Mouse (Mus musculus): ENCODE measurements around the gene Ankrd31. TPM values are rescaled to one million over a fixed set of nuclear protein-coding genes. Genes with fewer than 3 reads are reported as not detected.
A peak's percentile ranks its signal among the peaks of the same experiment; 100 is the strongest.

Gene Ankrd31
- total and polyA plus RNA-seq, 2 experiments from 2014 or later, result 0.05 to 0.14 TPM

GRCm38 (mm10) chr13:96924985-96925745 lies 177.1 kb downstream of the Ankrd31 start:
- H3K9me3 ChIP-seq (ENCODE audit: low read length), result no peaks in the 10 kb centered on the region
- DNase-seq (ENCODE audit: low spot score) (no peak), ATAC-seq (ENCODE audit: low FRiP score) (peak; percentile 48; the same call in 1 of the 2 replicates)
- 3% methylated on average over 34 of the region's 53 CpGs for WGBS
- peaks cover 25% of the 10 kb centered on the region for H3K27me3 ChIP-seq (ENCODE audit: insufficient read depth, low read length)
- H3K4me3 ChIP-seq (ENCODE audit: low read depth, low read length), result peak overlapping the region; percentile 70
- H3K4me2 ChIP-seq (ENCODE audit: low read depth, low read length, poor library complexity, severe bottlenecking), result peak overlapping the region; percentile 100
- peaks cover 4% of the 10 kb centered on the region for H3K4me1 ChIP-seq (ENCODE audit: insufficient read depth, low read length)
- peak overlapping the region; percentile 54 for H3K9ac ChIP-seq (replicated peaks; ENCODE audit: low read length, poor library complexity, severe bottlenecking)
- TF ChIP-seq CTCF (IDR thresholded peaks at IDR 0.05), result no peak
- H3K36me3 ChIP-seq (ENCODE audit: insufficient read depth, low read length), result no peaks in the 10 kb centered on the region
- H3K27ac ChIP-seq (ENCODE audit: low read depth, low read length), result no peak overlapping the region

GRCm38 (mm10) chr13:96925991-96926725 lies 178.1 kb downstream of the Ankrd31 start:
- Histone ChIP-seq H3K4me3 (ENCODE audit: low read depth, low read length) (peak overlapping the region; percentile 70; the same call in 1 of the 2 replicates), H3K4me1 (ENCODE audit: insufficient read depth, low read length) (peaks cover 4% of the 10 kb centered on the region), H3K4me2 (ENCODE audit: low read depth, low read length, poor library complexity, severe bottlenecking) (0 out of 2 replicates have a peak overlapping the region, but pooled peaks have one; percentile 100), H3K9me3 (ENCODE audit: low read length) (no peaks in the 10 kb centered on the region), H3K9ac (replicated peaks; ENCODE audit: low read length, poor library complexity, severe bottlenecking) (no peak overlapping the region), H3K27ac (ENCODE audit: low read depth, low read length) (no peak overlapping the region), H3K27me3 (ENCODE audit: insufficient read depth, low read length) (peaks cover 25% of the 10 kb centered on the region), H3K36me3 (ENCODE audit: insufficient read depth, low read length) (no peaks in the 10 kb centered on the region)
- TF ChIP-seq CTCF (IDR thresholded peaks at IDR 0.05), result no peak
- ATAC-seq (ENCODE audit: low FRiP score), result no peak
- no peak for DNase-seq (ENCODE audit: low spot score)
- 49% methylated on average over 10 of the region's 10 CpGs for WGBS

- H3K27ac ChIP-seq (ENCODE audit: low read depth, low read length), result no peak overlapping the region
- H3K4me1 ChIP-seq (ENCODE audit: insufficient read depth, low read length), result peaks cover 4% of the 10 kb centered on the region
- H3K4me3 ChIP-seq (ENCODE audit: low read depth, low read length), result no peak overlapping the region
- ATAC-seq (ENCODE audit: low FRiP score) (no peak), DNase-seq (ENCODE audit: low spot score) (no peak)
- WGBS, result 93% methylated on average over 1 of the region's 1 CpGs
- no peaks in the 10 kb centered on the region for H3K9me3 ChIP-seq (ENCODE audit: low read length)
- H3K36me3 ChIP-seq (ENCODE audit: insufficient read depth, low read length), result no peaks in the 10 kb centered on the region
- H3K27me3 ChIP-seq (ENCODE audit: insufficient read depth, low read length), result peaks cover 25% of the 10 kb centered on the region
- H3K9ac ChIP-seq (replicated peaks; ENCODE audit: low read length, poor library complexity, severe bottlenecking), result no peak overlapping the region
- TF ChIP-seq CTCF (IDR thresholded peaks at IDR 0.05), result no peak
- no peak overlapping the region for H3K4me2 ChIP-seq (ENCODE audit: low read depth, low read length, poor library complexity, severe bottlenecking)
These were observed 179.7 kb downstream of the Ankrd31 start for GRCm38 (mm10) chr13:96927781-96928180.

GRCm38 (mm10) chr13:96928432-96929039 lies 180.5 kb downstream of the Ankrd31 start:
- Histone ChIP-seq H3K9ac (replicated peaks; ENCODE audit: low read length, poor library complexity, severe bottlenecking) (no peak overlapping the region), H3K4me2 (ENCODE audit: low read depth, low read length, poor library complexity, severe bottlenecking) (no peak overlapping the region), H3K27me3 (ENCODE audit: insufficient read depth, low read length) (peaks cover 25% of the 10 kb centered on the region), H3K9me3 (ENCODE audit: low read length) (no peaks in the 10 kb centered on the region), H3K36me3 (ENCODE audit: insufficient read depth, low read length) (no peaks in the 10 kb centered on the region), H3K4me1 (ENCODE audit: insufficient read depth, low read length) (peaks cover 4% of the 10 kb centered on the region), H3K4me3 (ENCODE audit: low read depth, low read length) (no peak overlapping the region), H3K27ac (ENCODE audit: low read depth, low read length) (no peak overlapping the region)
- TF ChIP-seq CTCF (IDR thresholded peaks at IDR 0.05), result no peak
- 19% methylated on average over 8 of the region's 8 CpGs for WGBS
- DNase-seq (ENCODE audit: low spot score) (peak; percentile 41), ATAC-seq (ENCODE audit: low FRiP score) (no peak)

GRCm38 (mm10) chr13:96932745-96933144 lies 184.7 kb downstream of the Ankrd31 start:
- Histone ChIP-seq H3K4me1 (ENCODE audit: insufficient read depth, low read length) (no peaks in the 10 kb centered on the region), H3K4me2 (ENCODE audit: low read depth, low read length, poor library complexity, severe bottlenecking) (no peak overlapping the region), H3K27ac (ENCODE audit: low read depth, low read length) (no peak overlapping the region), H3K4me3 (ENCODE audit: low read depth, low read length) (no peak overlapping the region), H3K27me3 (ENCODE audit: insufficient read depth, low read length) (no peaks in the 10 kb centered on the region), H3K9me3 (ENCODE audit: low read length) (no peaks in the 10 kb centered on the region), H3K36me3 (ENCODE audit: insufficient read depth, low read length) (no peaks in the 10 kb centered on the region), H3K9ac (replicated peaks; ENCODE audit: low read length, poor library complexity, severe bottlenecking) (no peak overlapping the region)
- no peak for TF ChIP-seq CTCF (IDR thresholded peaks at IDR 0.05)
- no peak for ATAC-seq (ENCODE audit: low FRiP score)
- no peak for DNase-seq (ENCODE audit: low spot score)
- WGBS, result 87% methylated on average over 5 of the region's 5 CpGs

Data from midbrain, postnatal 0 days (tissue).